Mouse (Mus musculus): ENCODE results near the gene Wdr18.

DNA sequence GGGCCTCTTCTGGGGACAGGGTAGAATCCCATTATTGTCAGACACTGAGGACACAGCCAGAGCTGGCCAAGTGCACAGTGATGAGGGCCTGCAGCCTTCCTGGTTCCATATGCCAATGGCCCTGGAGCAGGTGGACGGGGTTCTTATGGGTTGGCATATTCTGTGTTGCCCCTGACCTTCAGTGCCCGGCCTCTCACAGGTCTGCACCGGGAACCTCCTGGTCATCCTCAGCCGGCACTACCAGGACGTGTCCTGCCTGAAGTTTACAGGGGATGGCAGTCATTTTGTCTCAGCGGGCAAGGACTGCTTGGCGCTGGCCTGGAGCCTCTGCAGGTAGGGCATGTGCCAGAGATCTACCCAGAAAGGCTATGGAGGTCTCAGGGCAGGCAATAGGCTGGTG, 4.8 kb downstream of the Wdr18 start:
- TF ChIP-seq CTCF (conservative IDR thresholded peaks at IDR 0.05; ENCODE audit: insufficient read depth, insufficient read length, low read depth, low read length), result no peak
- no peak for TF ChIP-seq POLR2A (IDR thresholded peaks at IDR 0.05; ENCODE audit: low read depth, low read length)
